Mouse (Mus musculus): ENCODE measurements at regions not wholly inside any gene's neighbourhood (a gene's known extent, or its start where the extent isn't known, plus 50 kb on each side); places are given as distances from the start of the nearest gene placed in this dataset.

DNA sequence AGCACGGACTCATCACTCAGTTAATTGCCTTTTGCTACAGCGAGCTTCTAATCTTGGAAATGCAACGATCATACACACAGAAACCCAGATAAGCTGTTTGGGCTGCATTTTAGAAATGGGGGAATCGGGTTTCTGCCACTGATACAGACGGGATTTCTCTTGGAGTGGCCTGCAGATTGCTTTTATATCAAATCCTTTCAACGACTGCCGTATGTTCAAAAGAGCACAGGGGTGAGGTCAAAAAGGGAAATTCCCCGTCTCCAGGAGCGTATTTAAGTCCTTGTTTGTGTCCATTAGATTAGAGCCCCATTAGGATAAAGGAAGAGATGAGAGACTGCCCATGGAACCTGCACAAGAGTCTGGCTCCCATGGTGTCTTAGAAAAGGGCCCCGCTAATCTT lies 522.6 kb downstream of the Rnf144b start:
- H3K27ac ChIP-seq (replicated peaks) = no peak overlapping the region
- no peak for DNase-seq (ENCODE audit: low spot score)

DNA sequence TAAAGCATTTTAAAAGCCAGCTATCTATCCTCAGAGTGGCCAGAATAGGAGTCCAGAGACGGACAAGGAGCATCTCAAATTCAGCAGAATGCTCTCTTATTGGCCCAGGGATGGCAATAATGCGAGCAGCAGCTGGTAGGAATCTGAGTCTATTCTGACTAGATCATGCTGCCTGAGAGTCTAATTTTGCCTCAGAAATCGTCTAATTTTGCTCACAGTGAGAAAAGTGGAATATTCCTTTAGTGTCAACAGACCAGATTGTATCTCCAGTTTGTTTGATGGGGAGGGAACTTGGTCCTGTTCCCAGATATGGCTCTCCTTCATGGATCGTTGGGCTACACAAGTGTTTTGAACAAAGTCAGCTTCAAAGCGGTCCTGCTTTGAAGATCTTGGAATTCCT lies 525.2 kb downstream of the Rnf144b start:
- DNase-seq (ENCODE audit: low spot score) = no peak
- WGBS = 78% methylated on average over 5 of the region's 5 CpGs

More for the DNA sequence above, 522.6 kb downstream of the Rnf144b start:
- no peaks in the 10 kb centered on the region for H3K36me3 ChIP-seq (replicated peaks)
- 47% methylated on average over 10 of the region's 10 CpGs for WGBS
- H3K4me1 ChIP-seq = peaks cover 14% of the 10 kb centered on the region
- no peak overlapping the region for H3K4me3 ChIP-seq
- no peaks in the 10 kb centered on the region for H3K9me3 ChIP-seq
- no peaks in the 10 kb centered on the region for H3K27me3 ChIP-seq (replicated peaks; ENCODE audit: low read depth, poor library complexity, severe bottlenecking)

DNA sequence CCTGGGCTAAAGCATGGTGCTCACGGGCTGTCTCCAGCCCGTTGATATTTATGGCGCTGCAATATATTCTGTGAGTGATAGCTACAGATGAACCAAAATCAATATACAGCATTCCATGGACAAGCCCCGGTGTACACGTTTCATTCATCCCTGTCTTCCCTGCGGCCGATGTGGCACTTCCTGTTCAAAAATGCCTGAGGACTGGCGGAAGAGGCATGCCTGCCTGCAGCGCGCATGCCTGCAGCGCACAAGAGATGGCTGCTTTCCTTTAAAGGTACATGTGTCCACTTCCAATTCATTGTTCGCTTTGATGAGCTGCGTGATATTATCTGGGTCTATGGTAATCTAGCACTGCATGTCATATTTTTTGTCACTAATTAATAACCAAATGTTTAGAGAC lies 527.6 kb downstream of the Rnf144b start:
- DNase-seq (ENCODE audit: low spot score) = peak; percentile 12
- no peaks in the 10 kb centered on the region for H3K36me3 ChIP-seq (replicated peaks)
- no peaks in the 10 kb centered on the region for H3K9me3 ChIP-seq
- 80% methylated on average over 13 of the region's 13 CpGs for WGBS
- H3K27me3 ChIP-seq (replicated peaks; ENCODE audit: low read depth, poor library complexity, severe bottlenecking) = no peaks in the 10 kb centered on the region
- H3K27ac ChIP-seq (replicated peaks) = no peak overlapping the region
- H3K4me1 ChIP-seq = peaks cover 10% of the 10 kb centered on the region
- H3K4me3 ChIP-seq = no peak overlapping the region

More for the DNA sequence above, 525.2 kb downstream of the Rnf144b start:
- Histone ChIP-seq H3K4me3 (no peak overlapping the region), H3K27ac (replicated peaks) (no peak overlapping the region), H3K4me1 (peaks cover 15% of the 10 kb centered on the region), H3K27me3 (replicated peaks; ENCODE audit: low read depth, poor library complexity, severe bottlenecking) (no peaks in the 10 kb centered on the region), H3K36me3 (replicated peaks) (no peaks in the 10 kb centered on the region), H3K9me3 (no peaks in the 10 kb centered on the region)

DNA sequence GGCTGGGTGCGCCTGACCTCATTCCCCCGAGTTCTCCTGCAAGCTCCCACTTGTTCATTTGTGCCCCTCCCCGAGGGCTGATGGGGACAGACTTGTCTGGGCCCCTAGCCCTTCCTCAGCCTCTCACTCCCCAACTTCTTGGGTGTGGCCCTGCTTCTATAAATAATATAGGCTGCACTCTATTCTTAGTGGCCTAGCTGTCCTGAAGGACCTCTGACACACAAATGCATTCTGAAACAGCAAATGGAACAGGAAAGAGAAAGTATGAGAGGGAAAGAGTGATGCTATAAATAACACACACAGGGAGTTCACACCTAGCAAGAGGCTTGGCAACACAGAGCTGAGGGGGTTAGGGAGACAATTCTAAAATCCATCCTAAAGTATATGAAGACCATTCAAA lies 544.0 kb downstream of the Rnf144b start:
- H3K4me3 ChIP-seq = no peak overlapping the region
- WGBS = 80% methylated on average over 3 of the region's 3 CpGs
- H3K9me3 ChIP-seq = no peaks in the 10 kb centered on the region
- no peak overlapping the region; the same call in 1 of the 2 replicates for H3K27ac ChIP-seq (replicated peaks)
- DNase-seq (ENCODE audit: low spot score) = no peak
- no peaks in the 10 kb centered on the region for H3K27me3 ChIP-seq (replicated peaks; ENCODE audit: low read depth, poor library complexity, severe bottlenecking)
- H3K36me3 ChIP-seq (replicated peaks) = no peaks in the 10 kb centered on the region
- peaks cover 6% of the 10 kb centered on the region for H3K4me1 ChIP-seq

DNA sequence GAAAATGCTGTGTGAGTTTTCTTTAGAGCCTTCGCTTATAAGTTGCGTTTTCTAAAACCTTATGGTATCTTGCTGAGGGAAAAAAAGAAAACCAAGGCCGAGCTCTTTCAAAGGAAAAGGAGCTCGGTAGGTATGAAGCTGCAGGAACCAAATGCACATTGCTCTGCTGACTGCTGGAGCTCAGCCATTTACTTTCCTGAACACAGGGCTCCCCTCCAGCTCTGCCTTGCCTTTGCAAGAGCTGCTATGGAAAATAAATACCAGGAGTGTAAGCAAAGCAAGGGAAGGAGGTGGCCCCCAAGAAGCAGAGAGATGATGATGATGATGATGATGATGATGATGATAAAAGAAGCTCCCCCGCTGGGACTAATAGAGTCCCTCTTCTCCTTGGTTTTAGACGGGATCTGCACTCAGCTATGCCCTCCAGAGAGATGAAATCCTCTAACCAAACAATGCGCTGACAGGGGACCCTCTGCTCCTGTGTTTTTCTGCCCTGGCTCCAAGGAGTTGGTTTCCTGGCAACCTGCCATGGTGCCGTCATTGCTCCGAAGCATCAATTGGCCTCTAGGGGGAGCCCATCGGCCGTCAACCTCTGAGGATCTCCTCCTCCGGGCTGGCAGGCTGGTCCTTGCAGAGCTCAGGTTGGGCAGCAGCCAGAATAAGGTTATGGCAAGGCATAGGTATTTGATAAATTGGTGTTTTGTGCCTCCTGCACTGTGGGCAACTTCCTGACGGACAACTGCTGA lies 544.7 kb downstream of the Rnf144b start:
- peaks cover 6% of the 10 kb centered on the region for H3K4me1 ChIP-seq
- no peaks in the 10 kb centered on the region for H3K27me3 ChIP-seq (replicated peaks; ENCODE audit: low read depth, poor library complexity, severe bottlenecking)
- H3K36me3 ChIP-seq (replicated peaks) = no peaks in the 10 kb centered on the region
- 31% methylated on average over 13 of the region's 13 CpGs for WGBS
- 0 out of 2 replicates have a peak overlapping the region, but pooled peaks have one; percentile 24 for H3K27ac ChIP-seq (replicated peaks)
- no peaks in the 10 kb centered on the region for H3K9me3 ChIP-seq
- no peak overlapping the region for H3K4me3 ChIP-seq
- DNase-seq (ENCODE audit: low spot score) = peak; percentile 88

DNA sequence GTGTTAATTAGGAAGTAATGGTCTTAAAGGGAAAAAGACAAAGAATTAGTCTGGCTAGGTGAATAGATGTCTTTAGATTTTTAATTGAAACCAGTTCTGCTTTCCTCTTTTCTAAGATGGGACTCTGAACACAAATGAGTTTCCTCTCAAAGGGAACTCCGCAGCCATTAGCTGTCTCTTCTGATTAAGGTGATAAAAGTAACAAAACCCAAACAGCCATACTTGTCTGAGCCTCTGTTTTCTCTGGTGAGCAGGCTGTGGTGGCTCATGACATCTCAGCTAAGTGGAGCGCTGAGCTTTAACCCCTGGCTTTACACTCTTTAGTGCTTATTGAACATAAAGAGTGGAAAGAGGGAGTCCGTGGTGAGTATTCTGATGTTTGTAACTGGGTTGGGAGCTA lies 565.7 kb downstream of the Rnf144b start:
- Histone ChIP-seq H3K9me3 (no peaks in the 10 kb centered on the region), H3K27me3 (replicated peaks; ENCODE audit: low read depth, poor library complexity, severe bottlenecking) (no peaks in the 10 kb centered on the region), H3K36me3 (replicated peaks) (no peaks in the 10 kb centered on the region), H3K27ac (replicated peaks) (no peak overlapping the region), H3K4me1 (peaks cover 11% of the 10 kb centered on the region), H3K4me3 (no peak overlapping the region)
- DNase-seq (ENCODE audit: low spot score) = peak; percentile 15
- 49% methylated on average over 3 of the region's 3 CpGs for WGBS

DNA sequence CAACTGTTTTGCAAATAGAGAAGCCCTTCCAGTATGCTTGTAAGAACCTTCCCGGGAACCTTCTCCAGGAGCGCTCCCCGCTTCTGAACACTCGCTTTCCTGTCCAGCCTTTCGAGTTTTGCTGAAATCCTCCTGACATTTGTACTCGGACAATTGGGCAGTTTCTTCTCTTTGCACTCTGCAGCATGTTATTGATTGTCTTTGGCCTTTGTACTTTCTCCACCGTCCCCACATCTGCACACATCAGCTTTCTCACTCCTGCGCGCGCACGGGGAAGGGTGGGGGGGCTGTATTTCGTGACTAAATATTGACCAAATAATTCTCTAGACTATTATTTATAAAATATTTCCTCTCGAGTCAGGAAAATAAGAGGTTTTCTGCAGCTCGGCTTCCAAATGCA lies 567.2 kb upstream of the Id4 start:
- no peak overlapping the region for H3K4me3 ChIP-seq
- no peaks in the 10 kb centered on the region for H3K27me3 ChIP-seq (replicated peaks; ENCODE audit: low read depth, poor library complexity, severe bottlenecking)
- WGBS = 89% methylated on average over 14 of the region's 14 CpGs
- H3K36me3 ChIP-seq (replicated peaks) = no peaks in the 10 kb centered on the region
- no peaks in the 10 kb centered on the region for H3K9me3 ChIP-seq
- H3K4me1 ChIP-seq = no peaks in the 10 kb centered on the region
- DNase-seq (ENCODE audit: low spot score) = no peak
- no peak overlapping the region for H3K27ac ChIP-seq (replicated peaks)

DNA sequence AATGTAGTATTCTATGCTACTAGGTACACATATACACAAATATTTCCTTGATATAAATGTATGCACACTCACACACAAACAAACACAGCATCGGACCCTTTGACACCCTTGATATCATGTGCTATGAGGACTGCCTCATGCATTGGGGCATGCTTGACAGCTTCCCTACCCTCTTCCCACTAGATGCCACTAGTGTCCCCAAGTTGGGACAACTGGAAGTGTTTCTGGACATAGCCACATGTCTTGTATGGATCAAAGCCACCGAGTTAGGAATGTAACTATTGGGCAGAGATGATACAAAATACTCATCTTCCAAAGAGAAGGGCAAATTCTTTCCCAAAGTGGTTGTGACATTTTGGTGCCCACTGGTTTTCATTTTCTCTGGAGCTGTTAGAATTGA lies 565.2 kb upstream of the Id4 start:
- H3K4me1 ChIP-seq = no peaks in the 10 kb centered on the region
- H3K9me3 ChIP-seq = no peaks in the 10 kb centered on the region
- no peaks in the 10 kb centered on the region for H3K27me3 ChIP-seq (replicated peaks; ENCODE audit: low read depth, poor library complexity, severe bottlenecking)
- no peak overlapping the region for H3K27ac ChIP-seq (replicated peaks)
- H3K36me3 ChIP-seq (replicated peaks) = no peaks in the 10 kb centered on the region
- 86% methylated on average over 2 of the region's 2 CpGs for WGBS
- no peak for DNase-seq (ENCODE audit: low spot score)
- H3K4me3 ChIP-seq = no peak overlapping the region

DNA sequence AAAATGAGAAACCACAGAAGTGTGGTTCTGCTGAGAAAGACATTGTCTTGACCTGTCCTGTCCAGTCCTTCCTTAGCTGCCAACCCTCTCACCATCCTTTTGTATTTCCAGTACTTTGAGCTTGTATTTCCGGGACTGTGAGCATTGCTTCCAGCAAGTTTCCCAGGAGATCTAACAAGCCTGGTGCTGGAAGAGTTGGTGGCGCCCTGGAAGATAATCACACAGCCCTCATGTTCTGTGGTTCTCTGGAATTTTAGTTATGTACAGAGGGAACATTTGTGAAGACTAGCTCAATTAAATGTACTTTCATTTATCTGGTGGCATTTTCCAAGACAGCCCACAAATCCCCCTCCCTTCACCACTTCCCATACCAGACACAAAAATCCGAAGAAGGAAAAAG lies 560.5 kb upstream of the Id4 start:
- Histone ChIP-seq H3K9me3 (no peaks in the 10 kb centered on the region), H3K36me3 (replicated peaks) (no peaks in the 10 kb centered on the region), H3K4me3 (no peak overlapping the region), H3K4me1 (no peaks in the 10 kb centered on the region), H3K27me3 (replicated peaks; ENCODE audit: low read depth, poor library complexity, severe bottlenecking) (no peaks in the 10 kb centered on the region), H3K27ac (replicated peaks) (no peak overlapping the region)
- WGBS = 79% methylated on average over 3 of the region's 3 CpGs
- no peak for DNase-seq (ENCODE audit: low spot score)

DNA sequence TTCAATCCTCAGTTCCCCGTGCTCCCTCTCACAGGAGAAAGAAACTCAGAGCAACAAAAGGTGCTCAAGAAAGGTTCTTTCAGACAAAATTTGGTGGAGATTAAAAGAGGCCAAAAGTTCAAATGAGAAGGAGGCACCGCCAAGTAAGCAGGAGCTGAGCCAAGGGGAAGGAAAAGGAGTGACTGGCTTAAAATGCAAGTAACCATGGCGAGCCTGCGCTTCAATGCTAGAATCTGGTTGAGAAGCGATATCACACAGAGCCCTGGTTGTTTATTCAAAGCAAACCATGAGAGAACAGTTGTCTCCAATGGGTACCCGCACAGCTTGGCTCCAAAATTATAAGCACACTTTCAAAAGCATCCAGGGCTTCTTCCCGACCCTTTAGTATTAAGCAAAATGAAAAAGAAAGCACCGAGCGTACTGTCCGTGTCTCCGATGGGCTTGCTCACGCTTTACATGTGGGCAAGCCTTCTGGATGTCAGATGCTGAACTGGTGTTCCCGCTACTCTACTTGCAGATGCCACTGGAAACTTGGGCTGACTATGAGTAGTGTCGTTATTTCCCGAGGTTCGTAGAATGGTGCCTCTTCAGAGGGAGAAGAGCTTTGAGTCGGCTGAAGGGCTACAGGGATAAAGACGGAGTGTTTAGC lies 552.9 kb upstream of the Id4 start:
- Histone ChIP-seq H3K27ac (replicated peaks) (no peak overlapping the region), H3K27me3 (replicated peaks; ENCODE audit: low read depth, poor library complexity, severe bottlenecking) (no peaks in the 10 kb centered on the region), H3K36me3 (replicated peaks) (no peaks in the 10 kb centered on the region), H3K4me3 (no peak overlapping the region), H3K4me1 (no peaks in the 10 kb centered on the region), H3K9me3 (no peaks in the 10 kb centered on the region)
- DNase-seq (ENCODE audit: low spot score) = no peak
- WGBS = 85% methylated on average over 18 of the region's 18 CpGs

DNA sequence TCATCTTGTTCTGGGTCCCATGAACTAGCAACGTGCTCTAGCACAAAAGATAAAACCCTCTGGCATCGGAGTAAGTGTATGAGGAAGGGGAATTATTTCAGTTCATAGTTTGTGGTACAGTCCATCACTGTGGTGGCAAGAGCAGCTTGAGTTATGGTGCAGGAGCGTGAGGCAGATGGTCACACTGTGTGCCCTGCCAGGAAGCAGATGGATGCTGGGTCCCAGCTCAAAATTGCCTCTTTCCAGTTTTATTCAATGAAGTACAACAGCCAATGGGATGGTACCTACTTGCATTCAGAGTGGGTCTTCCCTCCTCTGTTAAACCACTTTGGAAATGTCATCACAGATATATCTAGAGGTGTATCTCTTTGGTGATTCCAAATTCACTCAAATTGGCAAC lies 551.7 kb upstream of the Id4 start:
- H3K9me3 ChIP-seq = no peaks in the 10 kb centered on the region
- no peak for DNase-seq (ENCODE audit: low spot score)
- no peak overlapping the region for H3K4me3 ChIP-seq
- no peaks in the 10 kb centered on the region for H3K27me3 ChIP-seq (replicated peaks; ENCODE audit: low read depth, poor library complexity, severe bottlenecking)
- H3K4me1 ChIP-seq = no peaks in the 10 kb centered on the region
- 92% methylated on average over 3 of the region's 3 CpGs for WGBS
- H3K27ac ChIP-seq (replicated peaks) = no peak overlapping the region
- no peaks in the 10 kb centered on the region for H3K36me3 ChIP-seq (replicated peaks)

DNA sequence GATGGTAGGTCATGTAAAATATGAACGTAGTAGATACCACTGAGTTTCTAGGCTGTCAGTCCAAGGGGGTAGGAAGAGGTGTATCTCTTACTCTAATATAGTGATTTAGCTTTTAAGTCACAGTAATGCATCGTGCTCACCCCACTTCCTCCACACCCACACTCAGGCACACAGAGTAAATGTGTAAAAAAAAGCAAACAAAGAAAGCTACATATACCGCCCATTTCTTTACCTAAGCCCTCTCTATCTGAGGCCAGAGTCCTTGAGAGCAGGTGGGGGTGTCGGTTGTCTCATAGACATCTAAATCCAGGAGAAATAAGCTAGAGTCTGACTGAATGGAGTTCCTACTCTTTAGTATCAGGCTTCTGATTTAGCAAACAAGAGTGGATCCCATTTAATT lies 548.5 kb upstream of the Id4 start:
- Histone ChIP-seq H3K9me3 (no peaks in the 10 kb centered on the region), H3K27ac (replicated peaks) (no peak overlapping the region), H3K27me3 (replicated peaks; ENCODE audit: low read depth, poor library complexity, severe bottlenecking) (no peaks in the 10 kb centered on the region), H3K36me3 (replicated peaks) (no peaks in the 10 kb centered on the region), H3K4me3 (no peak overlapping the region), H3K4me1 (no peaks in the 10 kb centered on the region)
- no peak for DNase-seq (ENCODE audit: low spot score)
- WGBS = 88% methylated on average over 4 of the region's 4 CpGs

DNA sequence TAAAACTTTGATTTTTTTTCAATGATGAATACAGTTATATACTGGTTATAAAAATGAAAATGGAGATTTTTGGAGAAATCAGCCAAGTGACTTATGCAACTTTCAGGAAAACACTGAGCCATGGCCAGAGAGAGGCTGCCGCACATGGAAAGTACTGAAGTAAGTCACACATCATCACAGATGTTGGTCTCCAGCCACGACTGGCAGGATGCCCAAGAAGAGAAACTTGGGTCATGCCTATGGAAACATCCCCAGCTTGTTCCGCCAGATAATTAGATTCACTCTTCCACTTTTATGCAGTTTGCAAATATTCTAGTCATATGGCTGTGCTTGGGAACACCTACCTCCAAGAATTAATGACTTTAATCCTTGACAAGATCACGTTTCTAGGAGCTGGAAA lies 544.8 kb upstream of the Id4 start:
- WGBS = 81% methylated on average over 4 of the region's 4 CpGs
- Histone ChIP-seq H3K27ac (replicated peaks) (no peak overlapping the region), H3K27me3 (replicated peaks; ENCODE audit: low read depth, poor library complexity, severe bottlenecking) (no peaks in the 10 kb centered on the region), H3K4me1 (no peaks in the 10 kb centered on the region), H3K36me3 (replicated peaks) (no peaks in the 10 kb centered on the region), H3K9me3 (no peaks in the 10 kb centered on the region), H3K4me3 (no peak overlapping the region)
- no peak for DNase-seq (ENCODE audit: low spot score)
